In genomic region chr10:94225026-94225750, GRCm38 (mm10) we compare ENCODE assay signal across 13 mouse cellular contexts. TPM values are rescaled to one million over a fixed set of nuclear protein-coding genes. Genes with fewer than 3 reads are reported as not detected.
A peak's percentile ranks its signal among the peaks of the same experiment; 100 is the strongest.
DNase-seq lines count a peak whose midpoint lies in the region; ATAC-seq and TF ChIP-seq lines count a peak whose summit lies in the region.
"Had no signal": no experiment of that assay in that cellular context is flagged by ENCODE, and none has a peak within 500 bp of the region (broad histone marks: within the 10 kb centered on the region; RNA-seq: fewer than 3 reads in every experiment).

No protein-coding gene starts in this region.

- H3K4me2 ChIP-seq in intestine, postnatal 0 days (replicated peaks; ENCODE audit: low read depth), result no peak overlapping the region
- H3K4me2 ChIP-seq in intestine, embryonic 16.5 days (ENCODE audit: low read depth, low read length), result no peak overlapping the region
- H3K4me2 ChIP-seq: limb, embryonic 12.5 days; stomach, embryonic 15.5 days had no signal

- WGBS in intestine, postnatal 0 days, result 82% methylated on average over 6 of the region's 6 CpGs
- 78% methylated on average over 6 of the region's 6 CpGs for WGBS in intestine, embryonic 16.5 days

- no peak overlapping the region for H3K9ac ChIP-seq in intestine, postnatal 0 days (ENCODE audit: low read depth, low read length)
- no peak overlapping the region for H3K9ac ChIP-seq in intestine, embryonic 16.5 days (ENCODE audit: low read depth, low read length)
- H3K9ac ChIP-seq: limb, embryonic 12.5 days; stomach, embryonic 15.5 days had no signal

- H3K27me3 ChIP-seq in intestine, postnatal 0 days (replicated peaks; ENCODE audit: control insufficient read depth, insufficient read depth, low read length), result no peaks in the 10 kb centered on the region
- no peaks in the 10 kb centered on the region for H3K27me3 ChIP-seq in intestine, embryonic 16.5 days (replicated peaks; ENCODE audit: control insufficient read depth, insufficient read depth, low read length)
- H3K27me3 ChIP-seq: limb, embryonic 12.5 days; stomach, embryonic 15.5 days had no signal

- ATAC-seq in intestine, postnatal 0 days, result no peak
- no peak for ATAC-seq in intestine, embryonic 16.5 days
- ATAC-seq in granulocyte monocyte progenitor cell, adult 5-6 weeks (replicated peaks; ENCODE audit: poor library complexity, severe bottlenecking), result peak; percentile 33; the same call in 1 of the 2 replicates
- ATAC-seq in inflammation-experienced regulatory T-cells, adult 6 months, result no peak

- DNase-seq in 416B (ENCODE audit: low read depth) (peak; percentile 51), MEL-GATA-1-ER (ENCODE audit: extremely low read depth, low read depth) (peak; percentile 12)
- DNase-seq in natural killer cell, adult 2 months (ENCODE audit: low spot score in 2 of 2), result no peak
- no peak for DNase-seq in right cerebral cortex, adult 2 months (ENCODE audit: low spot score in 2 of 2)
- DNase-seq: cerebellum, postnatal 14 days; kidney, postnatal 10 days; lung, postnatal 14 days had no signal

- H3K4me3 ChIP-seq in intestine, postnatal 0 days (ENCODE audit: low read depth, low read length), result no peak overlapping the region
- no peak overlapping the region for H3K4me3 ChIP-seq in intestine, embryonic 16.5 days (ENCODE audit: low read length)
- H3K4me3 ChIP-seq: limb, embryonic 12.5 days; stomach, embryonic 15.5 days had no signal

- H3K27ac ChIP-seq in intestine, postnatal 0 days (ENCODE audit: low read depth, low read length), result no peak overlapping the region
- no peak overlapping the region for H3K27ac ChIP-seq in intestine, embryonic 16.5 days (ENCODE audit: low read length)
- H3K27ac ChIP-seq: limb, embryonic 12.5 days; stomach, embryonic 15.5 days had no signal

- peak; percentile 63 for TF ChIP-seq CTCF in intestine, postnatal 0 days (IDR thresholded peaks at IDR 0.05; ENCODE audit: low read depth)

- no peaks in the 10 kb centered on the region for H3K9me3 ChIP-seq in intestine, postnatal 0 days (ENCODE audit: control insufficient read depth)
- 0 out of 2 replicates have a peak, but pooled peaks cover 3% of the 10 kb centered on the region for H3K9me3 ChIP-seq in intestine, embryonic 16.5 days (ENCODE audit: control insufficient read depth, low read length)
- H3K9me3 ChIP-seq: stomach, embryonic 15.5 days had no signal

- H3K36me3 ChIP-seq in intestine, postnatal 0 days (ENCODE audit: control insufficient read depth, insufficient read depth), result peaks cover 7% of the 10 kb centered on the region; the same call in 1 of the 2 replicates
- H3K36me3 ChIP-seq in intestine, embryonic 16.5 days (ENCODE audit: control insufficient read depth, insufficient read depth, low read length), result 0 out of 2 replicates have a peak, but pooled peaks cover 4% of the 10 kb centered on the region

- H3K4me1 ChIP-seq in intestine, postnatal 0 days (replicated peaks; ENCODE audit: control insufficient read depth, insufficient read depth, low read length), result no peaks in the 10 kb centered on the region
- no peaks in the 10 kb centered on the region for H3K4me1 ChIP-seq in intestine, embryonic 16.5 days (ENCODE audit: control insufficient read depth, insufficient read depth, low read length)
- H3K4me1 ChIP-seq: limb, embryonic 12.5 days; stomach, embryonic 15.5 days had no signal

RNA-seq across cellular contexts. Expression of gene Ndufa12, which starts 26.7 kb away (rescaled TPM):
- polyA plus RNA-seq in intestine, postnatal 0 days (2015; fragmentation: Nextera tagmentation; extraction: Ambion mirVana), result 534 and 563 TPM in 2 replicates
- 405 and 411 TPM in 2 replicates for polyA plus RNA-seq in intestine, embryonic 16.5 days (2015; fragmentation: Nextera tagmentation; extraction: Ambion mirVana)
- total RNA-seq in granulocyte monocyte progenitor cell, adult 5-6 weeks (2014; fragmentation: Nextera tagmentation), result 202 and 216 TPM in 2 replicates
- 350 and 390 TPM in 2 replicates for total RNA-seq in granulocyte monocyte progenitor cell, adult 5-6 weeks (2017)
- polyA plus RNA-seq in inflammation-experienced regulatory T-cells, adult 6 months (2017; shearing (Covaris generic)), result 100 to 1,000 TPM; 133 to 203 (median 177) TPM

Comparison
In these comparisons a context has a peak if more than half of its experiments do, and no peak if none do; other contexts are left out.
1. DNase-seq: peak in 416B (single experiment) and MEL-GATA-1-ER (single experiment); none in natural killer cell, adult 2 months (0 of 2) and right cerebral cortex, adult 2 months (0 of 2).